Mouse (Mus musculus) spleen, adult 2 months (tissue): ENCODE measurements around the gene Mslnl. TPM values are rescaled to one million over a fixed set of nuclear protein-coding genes. Genes with fewer than 3 reads are reported as not detected.

Source experiments
- DNase-seq, 2 experiments: peaks; one replicate each; pipeline versions ENCODE4 v3.0.0 to v3.0.0-alpha.2; 2012 to 2021; ENCODE audit warnings: low spot score in 2 of 2, low read depth in 1 of 2
- H3K27ac ChIP-seq: fragments of 200-500 bp; 2 replicates; pipeline ENCODE4 v1.5.1; 2012; ENCODE audit warnings: low read length, inconsistent platforms; ENCODE audit not compliant: insufficient read depth
- H3K27me3 ChIP-seq: fragments of 200-500 bp; 2 replicates; pipeline ENCODE4 v1.6.1; 2012; ENCODE audit warnings: mild to moderate bottlenecking, moderate library complexity, low read length, inconsistent platforms; ENCODE audit not compliant: control insufficient read depth, insufficient read depth
- H3K36me3 ChIP-seq: fragments of 200-500 bp; 2 replicates; pipeline ENCODE4 v1.6.1; 2012; ENCODE audit warnings: mild to moderate bottlenecking, low read length, inconsistent platforms; ENCODE audit not compliant: control insufficient read depth, insufficient read depth
- H3K4me1 ChIP-seq: fragments of 200-500 bp; 2 replicates; pipeline ENCODE4 v1.6.1; 2011; ENCODE audit warnings: inconsistent platforms; ENCODE audit not compliant: control insufficient read depth, insufficient read depth, insufficient read length
- H3K4me3 ChIP-seq: fragments of 200-500 bp; 2 replicates; pipeline ENCODE4 v1.5.1; 2011; ENCODE audit warnings: mild to moderate bottlenecking, inconsistent platforms; ENCODE audit not compliant: insufficient read depth, insufficient read length; ENCODE audit errors: extremely low read depth
- CTCF ChIP-seq: fragments of 200-500 bp; IDR thresholded peaks from 2 replicates; pipeline ENCODE4 v1.5.1; 2011; ENCODE audit warnings: mild to moderate bottlenecking, inconsistent platforms; ENCODE audit not compliant: insufficient read depth, insufficient read length, insufficient replicate concordance; ENCODE audit errors: extremely low read depth
- POLR2A ChIP-seq: fragments of 200-500 bp; IDR thresholded peaks from 2 replicates; pipeline ENCODE4 v1.6.1; 2011; ENCODE audit warnings: low read depth, low read length, inconsistent platforms
- WGBS: fragments of 180-500 bp; shearing (Covaris S2); methylation state at CpG from one replicate; pipeline ENCODE4 v1.1.7; 2018; 5-methylcytosine and 5-hydroxymethylcytosine counted together
- polyA plus RNA-seq: library from polyadenylated mRNA; depleted of rRNA; stranded (reverse); fragments of >200 nt; gene quantifications from 2 replicates; pipeline ENCODE4 v1.2.3, GENCODE M21; 2012

The Mslnl gene
- polyA plus RNA-seq, 1 experiment = 0.09 TPM

GRCm38 (mm10) chr17:25765886-25766285, 30.0 kb downstream of the Mslnl start:
- WGBS = 74% methylated on average over 5 of the region's 5 CpGs
- H3K27me3 ChIP-seq = no peaks in the 10 kb centered on the region
- no peak for TF ChIP-seq POLR2A
- TF ChIP-seq CTCF = no peak

GRCm38 (mm10) chr17:25769331-25769730, 33.5 kb downstream of the Mslnl start:
- no peak for DNase-seq
- H3K27ac ChIP-seq = no peak overlapping the region
- H3K4me3 ChIP-seq = no peak overlapping the region
- TF ChIP-seq POLR2A = no peak
- no peak for TF ChIP-seq CTCF
- H3K4me1 ChIP-seq = peaks cover 5% of the 10 kb centered on the region; the same call in 1 of the 2 replicates
- 64% methylated on average over 9 of the region's 9 CpGs for WGBS
- no peaks in the 10 kb centered on the region for H3K27me3 ChIP-seq
- no peaks in the 10 kb centered on the region for H3K36me3 ChIP-seq

More at GRCm38 (mm10) chr17:25765886-25766285, 30.0 kb downstream of the Mslnl start:
- Histone ChIP-seq H3K4me1 (peaks cover 2% of the 10 kb centered on the region; the same call in 1 of the 2 replicates), H3K36me3 (no peaks in the 10 kb centered on the region), H3K4me3 (no peak overlapping the region), H3K27ac (no peak overlapping the region)
- DNase-seq = no peak

- no peaks in the 10 kb centered on the region for H3K27me3 ChIP-seq
- peak within 1 kb of the TSS; percentile 83 for H3K4me3 ChIP-seq
- WGBS = under 1% methylated on average over 37 of the region's 37 CpGs
- H3K36me3 ChIP-seq = peaks cover 6% of the 10 kb centered on the region
- DNase-seq = peak; percentile 94 to 95
- TF ChIP-seq CTCF (peak; percentile 97), POLR2A (peak; percentile 66)
- peak within 1 kb of the TSS; percentile 18; the same call in 1 of the 2 replicates for H3K27ac ChIP-seq
- H3K4me1 ChIP-seq = peaks cover 5% of the 10 kb centered on the region; the same call in 1 of the 2 replicates
Measured at GRCm38 (mm10) chr17:25773549-25774120, 37.8 kb downstream of the Mslnl start, which contains the start of gene Narfl. Gene Narfl (plus strand): TSS chr17:25773776.

GRCm38 (mm10) chr17:25775318-25776062, 39.6 kb downstream of the Mslnl start:
- TF ChIP-seq POLR2A = no peak
- no peak for TF ChIP-seq CTCF
- no peak overlapping the region for H3K4me3 ChIP-seq
- 75% methylated on average over 10 of the region's 10 CpGs for WGBS
- no peaks in the 10 kb centered on the region for H3K27me3 ChIP-seq
- H3K27ac ChIP-seq = no peak overlapping the region
- H3K4me1 ChIP-seq = peaks cover 5% of the 10 kb centered on the region; the same call in 1 of the 2 replicates
- peaks cover 17% of the 10 kb centered on the region for H3K36me3 ChIP-seq
- no peak for DNase-seq

- 94% methylated on average over 5 of the region's 5 CpGs for WGBS
- peaks cover 5% of the 10 kb centered on the region; the same call in 1 of the 2 replicates for H3K4me1 ChIP-seq
- no peak for TF ChIP-seq CTCF
- no peak for TF ChIP-seq POLR2A
- no peak overlapping the region for H3K27ac ChIP-seq
- no peak overlapping the region for H3K4me3 ChIP-seq
- no peaks in the 10 kb centered on the region for H3K27me3 ChIP-seq
- H3K36me3 ChIP-seq = peaks cover 34% of the 10 kb centered on the region
- DNase-seq = no peak
Measured at GRCm38 (mm10) chr17:25777948-25778347, 42.1 kb downstream of the Mslnl start.

- Histone ChIP-seq H3K27me3 (no peaks in the 10 kb centered on the region), H3K4me3 (no peak overlapping the region), H3K36me3 (peaks cover 34% of the 10 kb centered on the region), H3K4me1 (peaks cover 6% of the 10 kb centered on the region), H3K27ac (no peak overlapping the region)
- TF ChIP-seq POLR2A = no peak
- no peak for TF ChIP-seq CTCF
- 86% methylated on average over 6 of the region's 6 CpGs for whole genome bisulfite sequencing
- no peak for DNase-seq
Measured at GRCm38 (mm10) chr17:25781339-25781738, 45.5 kb downstream of the Mslnl start.
